Mouse (Mus musculus) right cerebral cortex, postnatal 25 days (tissue): ENCODE data around the gene Exoc6b.

Experiments used
- DNase-seq: peaks from one replicate; pipeline ENCODE4 v3.0.0; 2022

The Exoc6b gene

DNA sequence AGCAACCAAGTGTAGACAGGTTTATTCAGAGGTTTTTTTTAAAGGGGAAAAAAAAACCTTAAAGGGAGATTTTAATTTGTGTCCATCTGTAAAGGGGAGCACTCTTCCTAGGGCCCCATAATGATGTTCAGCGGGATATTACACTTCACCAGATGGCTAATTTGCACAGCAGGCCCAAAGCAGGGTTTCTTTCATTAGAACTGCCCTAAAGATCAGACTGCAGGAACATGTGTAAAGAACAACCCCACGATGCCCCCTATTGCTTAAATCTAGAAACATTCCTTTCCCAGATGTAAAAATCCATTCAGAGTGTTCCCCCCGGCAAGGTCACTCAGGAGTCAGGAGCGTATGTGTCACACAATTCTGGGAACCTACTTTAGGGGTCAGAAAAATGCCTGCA is 202.2 kb downstream of the Exoc6b start:
- DNase-seq = no peak

DNA sequence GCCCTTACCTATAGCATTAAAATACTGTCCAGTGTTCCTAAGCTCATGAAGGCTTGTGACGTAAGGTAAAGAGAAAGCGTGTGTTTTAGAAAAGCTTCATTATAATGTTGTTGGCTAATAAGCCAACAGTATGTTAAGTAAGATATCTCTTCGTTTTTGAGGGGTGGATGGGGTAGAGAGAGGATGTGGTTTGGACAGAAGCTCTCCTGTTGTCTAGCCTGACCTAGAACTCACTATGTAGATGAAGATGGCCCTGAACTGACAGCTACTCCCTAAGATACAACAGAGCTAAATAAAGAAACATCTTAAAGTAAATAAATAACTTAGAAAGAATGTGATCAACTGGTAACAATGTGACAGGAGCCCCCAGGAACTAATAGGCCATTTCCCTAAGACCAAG is 204.7 kb downstream of the Exoc6b start:
- no peak for DNase-seq

- no peak for DNase-seq
Observed at GRCm38 (mm10) chr6:84863816-84864375, 205.4 kb downstream of the Exoc6b start.

DNA sequence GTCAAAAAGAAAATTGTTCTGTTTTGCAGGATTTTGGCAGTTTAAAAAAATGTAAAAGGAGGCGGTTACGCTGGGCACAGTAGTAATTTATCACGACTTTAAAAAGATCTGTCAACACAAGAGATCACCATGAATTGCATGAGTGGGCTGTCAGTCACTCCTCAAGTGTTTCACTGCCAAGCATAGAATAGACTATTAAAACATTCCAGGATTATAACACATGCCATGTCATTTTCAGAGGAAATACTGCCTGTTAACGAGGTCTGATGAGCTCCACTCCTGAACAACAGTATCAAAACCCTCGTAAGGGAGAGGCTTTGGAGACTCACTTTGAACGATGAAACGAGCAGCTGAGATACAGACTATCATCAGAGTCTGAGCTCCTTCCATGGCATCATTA is 223.6 kb downstream of the Exoc6b start:
- DNase-seq = no peak

DNA sequence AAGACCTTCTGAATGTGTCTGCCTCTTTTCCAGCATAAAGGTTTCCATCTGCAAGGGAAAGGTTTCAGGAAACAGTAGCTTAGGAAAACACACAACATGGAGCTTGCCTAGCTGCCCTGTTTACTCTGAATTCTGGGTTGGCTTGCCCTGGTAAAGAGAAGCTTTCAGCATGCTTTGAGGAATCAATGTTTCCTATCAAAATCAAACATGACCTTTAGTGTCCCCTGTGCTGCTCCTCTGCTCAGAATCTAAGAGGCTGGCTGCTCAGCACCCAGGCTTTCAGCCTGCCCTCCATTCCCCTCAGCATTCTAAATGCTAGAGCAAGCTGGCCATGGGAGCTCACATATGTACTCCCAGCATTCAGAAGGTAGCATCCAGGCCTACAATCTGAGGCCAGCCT is 228.2 kb downstream of the Exoc6b start:
- DNase-seq = no peak

DNA sequence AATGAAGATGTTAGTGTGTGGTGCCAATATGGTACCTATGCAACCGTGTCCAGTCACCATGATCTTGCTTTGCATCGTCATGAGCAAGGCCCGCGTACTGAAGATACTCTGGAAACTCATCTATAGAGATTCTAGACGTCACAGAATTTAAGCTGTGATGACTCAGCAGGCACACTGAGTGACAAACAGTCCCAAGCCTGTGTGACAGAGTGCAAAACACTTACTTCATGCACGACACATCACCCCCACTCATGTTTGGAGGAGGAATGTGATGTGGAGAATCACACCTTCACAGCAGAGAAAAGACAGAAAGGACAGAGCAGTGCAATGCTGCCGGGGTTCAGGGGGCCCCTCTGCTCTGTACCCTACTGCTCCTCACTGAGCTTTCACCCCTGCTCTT is 261.8 kb downstream of the Exoc6b start:
- no peak for DNase-seq

DNA sequence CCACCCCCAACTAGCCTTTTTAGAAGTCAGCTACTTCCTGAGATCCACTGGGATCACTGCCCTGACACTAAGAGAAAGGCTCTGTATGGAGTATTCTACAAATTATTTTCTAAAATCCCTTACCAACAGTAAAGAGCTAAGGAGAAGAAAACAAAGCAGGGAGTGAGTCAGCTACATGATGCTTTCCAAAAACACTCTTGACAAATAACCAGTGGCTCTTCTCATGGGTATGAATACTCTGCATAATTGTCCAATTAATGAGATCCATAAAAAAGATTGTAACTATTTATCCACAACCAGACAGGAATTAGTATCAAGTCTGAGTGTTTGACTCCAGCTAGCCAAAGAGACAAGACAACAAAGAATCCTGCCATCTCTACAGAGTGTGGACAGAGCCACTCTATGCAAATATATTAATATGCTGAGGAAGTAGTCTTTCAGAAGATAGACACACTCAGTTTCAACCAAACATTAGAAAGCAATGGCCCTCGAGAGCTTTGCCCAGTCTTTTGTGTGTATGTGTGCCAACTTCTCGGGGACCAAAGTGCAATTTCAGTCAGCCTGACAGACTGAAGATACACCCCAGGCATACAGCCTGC is 263.1 kb downstream of the Exoc6b start:
- no peak for DNase-seq

DNA sequence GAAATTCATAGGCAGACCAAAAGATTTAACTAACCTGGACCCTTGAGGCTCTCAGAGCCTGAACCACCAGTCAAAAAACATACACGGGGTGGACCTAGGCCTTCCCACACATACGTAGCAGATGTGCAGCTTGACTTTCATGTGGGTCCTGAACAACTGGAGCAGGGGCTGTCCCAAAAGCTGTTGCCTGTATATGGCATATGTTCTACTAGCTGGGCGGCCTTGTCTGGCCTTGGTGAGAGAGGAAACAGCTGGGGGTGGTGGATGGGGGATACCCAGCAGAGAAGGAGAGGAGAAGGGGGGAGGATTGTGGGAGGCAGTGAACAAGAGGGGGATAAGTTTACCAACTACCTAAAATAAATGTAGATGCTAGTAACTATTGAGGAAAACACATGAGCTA is 270.6 kb downstream of the Exoc6b start:
- no peak for DNase-seq

DNA sequence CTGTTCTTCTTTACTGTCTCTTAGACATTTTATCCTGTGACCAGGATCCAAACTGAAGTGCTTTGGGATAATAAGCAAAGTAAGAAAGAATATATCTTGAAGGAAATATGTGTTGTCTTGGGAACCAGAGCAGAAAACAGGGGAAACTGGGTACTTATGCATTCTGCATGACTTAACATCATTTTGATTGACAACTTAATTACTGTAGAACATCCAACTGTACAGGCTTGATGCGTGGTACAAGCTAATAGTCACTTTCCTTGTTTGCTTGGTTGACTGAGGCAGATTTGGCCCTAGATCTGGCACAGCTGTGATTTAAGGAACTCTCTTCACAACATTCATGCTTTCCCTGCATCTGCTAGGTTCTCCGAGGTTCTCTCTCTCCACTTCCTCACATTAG is 285.3 kb downstream of the Exoc6b start:
- DNase-seq = no peak

DNA sequence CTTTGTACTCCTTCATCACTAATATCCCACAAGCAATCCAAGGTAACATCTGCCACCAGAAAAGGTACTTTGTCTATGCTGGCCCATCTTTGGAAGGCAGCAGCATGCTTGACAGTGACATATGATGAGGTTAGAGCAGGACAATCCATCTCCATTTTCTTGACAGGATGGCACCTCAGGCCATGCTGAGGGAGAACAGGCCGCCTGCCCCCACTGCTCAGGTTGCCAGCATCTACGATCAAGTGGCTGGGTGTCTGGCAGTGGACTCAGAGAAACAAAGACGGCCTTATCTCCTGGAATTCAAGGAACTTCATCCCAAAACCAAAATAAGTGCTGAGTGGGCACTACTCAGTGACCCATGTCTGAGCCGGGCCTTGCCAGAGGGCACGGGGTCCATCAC is 289.3 kb downstream of the Exoc6b start:
- no peak for DNase-seq

DNA sequence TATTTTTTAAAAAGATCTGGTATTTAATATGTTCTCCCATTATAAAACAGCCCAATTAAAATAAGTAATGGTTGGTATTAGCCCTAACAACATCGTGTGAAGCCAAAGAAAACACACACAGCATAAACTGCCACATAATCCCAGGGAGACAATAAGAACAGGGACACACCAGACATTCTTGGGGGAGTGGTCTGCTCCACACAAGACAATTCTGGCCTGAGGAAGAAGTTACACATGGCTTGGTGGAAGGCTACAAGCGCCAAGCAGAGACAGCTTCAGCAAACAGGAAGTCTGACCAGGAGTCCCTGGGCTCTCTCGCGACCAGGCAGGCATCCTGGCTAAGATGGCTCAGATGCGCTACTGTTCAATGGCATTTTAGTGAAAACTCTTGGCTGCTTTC is 290.3 kb downstream of the Exoc6b start:
- no peak for DNase-seq

GRCm38 (mm10) chr6:84775908-84776307 is 293.4 kb downstream of the Exoc6b start:
- DNase-seq = no peak

GRCm38 (mm10) chr6:84755266-84755665 is 314.0 kb downstream of the Exoc6b start:
- DNase-seq = no peak

GRCm38 (mm10) chr6:84752806-84753420 is 316.4 kb downstream of the Exoc6b start:
- no peak for DNase-seq

GRCm38 (mm10) chr6:84751409-84751808 is 317.9 kb downstream of the Exoc6b start:
- no peak for DNase-seq

- DNase-seq = no peak
Observed at GRCm38 (mm10) chr6:84746847-84747395, 322.4 kb downstream of the Exoc6b start.

- DNase-seq = no peak
Observed at GRCm38 (mm10) chr6:84746193-84746846, 323.0 kb downstream of the Exoc6b start.

DNA sequence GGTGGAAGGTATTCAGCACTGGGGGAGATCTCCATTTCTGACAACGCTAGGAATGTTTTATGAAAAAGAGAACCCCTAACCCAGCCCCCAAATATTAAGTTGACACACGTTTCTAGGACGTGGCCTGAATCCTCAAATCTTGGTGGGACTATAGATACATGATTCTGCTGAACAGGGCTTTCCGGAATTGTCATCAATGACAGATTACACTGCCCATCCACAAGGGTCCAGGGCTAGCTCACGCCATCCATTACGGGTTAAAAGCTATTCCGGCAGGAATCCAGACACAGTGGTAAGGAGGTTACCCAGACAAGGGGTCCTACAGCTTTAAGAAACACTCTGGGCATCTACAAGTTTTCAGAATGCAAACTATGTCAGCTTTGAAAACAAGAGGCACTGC is 323.7 kb downstream of the Exoc6b start:
- DNase-seq = no peak

DNA sequence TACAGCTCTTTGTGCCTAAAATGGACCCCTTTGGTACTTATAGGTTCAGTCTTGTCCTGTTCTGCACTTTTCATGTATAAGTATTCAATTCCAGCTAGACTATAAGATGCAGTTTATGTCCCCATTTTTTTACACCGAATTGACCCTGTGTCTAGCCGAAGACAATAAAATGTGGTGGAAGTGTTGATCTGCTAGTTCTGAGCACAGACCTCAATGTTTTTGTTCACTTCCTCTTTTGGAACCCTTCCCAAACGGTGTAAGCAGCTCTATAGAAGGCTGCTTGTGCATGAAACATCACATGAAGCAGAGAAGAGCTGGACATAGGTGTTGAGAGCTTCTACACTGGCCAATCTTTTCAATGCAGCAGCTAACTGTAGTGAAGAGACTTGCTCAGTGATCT is 327.1 kb downstream of the Exoc6b start:
- DNase-seq = no peak

DNA sequence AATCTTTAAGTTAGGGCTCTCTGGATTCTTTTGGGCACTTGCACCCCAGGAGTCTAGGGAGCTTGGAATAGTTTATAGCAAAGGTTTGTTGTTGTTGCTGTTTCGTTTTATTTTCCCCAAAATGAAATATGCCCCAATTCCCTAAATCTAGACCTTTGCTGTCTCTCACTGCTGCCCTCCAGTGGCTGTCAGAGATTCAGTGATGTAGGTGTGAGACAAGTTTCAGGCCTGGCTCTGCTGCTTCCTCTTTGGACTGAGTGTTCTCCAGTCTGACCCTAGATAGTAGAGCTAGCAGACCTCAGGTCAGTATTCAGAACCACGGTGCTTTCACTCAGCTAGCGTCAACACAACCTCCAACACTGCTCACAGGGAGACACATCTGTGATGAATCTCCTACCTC is 332.4 kb downstream of the Exoc6b start:
- no peak for DNase-seq

- no peak for DNase-seq
Observed at GRCm38 (mm10) chr6:84726876-84727275, 342.4 kb downstream of the Exoc6b start.

DNA sequence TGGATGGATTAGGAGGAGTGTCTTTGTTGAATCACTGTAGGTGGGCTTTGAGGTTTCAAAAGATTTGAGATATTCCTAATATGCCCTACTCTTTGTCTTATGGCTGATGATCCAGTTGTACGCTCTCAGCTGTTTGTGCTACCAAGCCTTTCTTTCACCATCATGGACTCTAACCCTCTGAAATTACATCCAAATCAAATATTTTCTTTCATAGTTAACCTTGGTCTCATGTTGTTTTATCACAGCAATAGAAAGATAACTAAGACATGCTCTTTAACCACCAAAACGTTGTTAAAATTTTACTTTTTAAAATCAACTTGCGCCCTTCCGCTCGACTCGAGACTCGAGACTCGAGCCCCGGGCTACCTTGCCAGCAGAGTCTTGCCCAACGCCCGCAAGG is 356.1 kb downstream of the Exoc6b start:
- DNase-seq = no peak

- no peak for DNase-seq
Observed at GRCm38 (mm10) chr6:84710831-84711230, 358.5 kb downstream of the Exoc6b start.

- DNase-seq = no peak
Observed at GRCm38 (mm10) chr6:84708631-84709030, 360.7 kb downstream of the Exoc6b start.
